Mouse (Mus musculus): ENCODE data around the gene Dgcr8.
"Not testable (repeated sequence)": the region's sequence is repeated elsewhere in the genome, so short reads cannot be mapped to it uniquely, and the experiment has no call there.

Gene Dgcr8

GRCm38 (mm10) chr16:18289067-18289588 lies at the start of gene Dgcr8:
Dgcr8 (minus strand) TSS chr16:18289246.
- ATAC-seq (ENCODE audit: insufficient number of reproducible peaks, low FRiP score, low TSS enrichment) = peak; percentile 99

GRCm38 (mm10) chr16:18337261-18337660 lies 48.2 kb upstream of the Dgcr8 start:
- ATAC-seq (ENCODE audit: insufficient number of reproducible peaks, low FRiP score, low TSS enrichment) = no peak

- no peak for ATAC-seq (ENCODE audit: insufficient number of reproducible peaks, low FRiP score, low TSS enrichment)
Observed at GRCm38 (mm10) chr16:18335981-18336380, 46.9 kb upstream of the Dgcr8 start.

GRCm38 (mm10) chr16:18333976-18334375 lies 44.9 kb upstream of the Dgcr8 start:
- no peak for ATAC-seq (ENCODE audit: insufficient number of reproducible peaks, low FRiP score, low TSS enrichment)

GRCm38 (mm10) chr16:18328524-18328923 lies 39.5 kb upstream of the Dgcr8 start:
- ATAC-seq (ENCODE audit: insufficient number of reproducible peaks, low FRiP score, low TSS enrichment) = no peak

GRCm38 (mm10) chr16:18327936-18328335 lies 38.9 kb upstream of the Dgcr8 start:
- ATAC-seq (ENCODE audit: insufficient number of reproducible peaks, low FRiP score, low TSS enrichment) = no peak

GRCm38 (mm10) chr16:18325741-18326140 lies 36.7 kb upstream of the Dgcr8 start:
- no peak for ATAC-seq (ENCODE audit: insufficient number of reproducible peaks, low FRiP score, low TSS enrichment)

GRCm38 (mm10) chr16:18324031-18324430 lies 35.0 kb upstream of the Dgcr8 start:
- no peak for ATAC-seq (ENCODE audit: insufficient number of reproducible peaks, low FRiP score, low TSS enrichment)

GRCm38 (mm10) chr16:18323460-18323859 lies 34.4 kb upstream of the Dgcr8 start:
- no peak for ATAC-seq (ENCODE audit: insufficient number of reproducible peaks, low FRiP score, low TSS enrichment)

- no peak for ATAC-seq (ENCODE audit: insufficient number of reproducible peaks, low FRiP score, low TSS enrichment)
Observed at GRCm38 (mm10) chr16:18321443-18321842, 32.4 kb upstream of the Dgcr8 start.

GRCm38 (mm10) chr16:18318992-18319391 lies 29.9 kb upstream of the Dgcr8 start:
- ATAC-seq (ENCODE audit: insufficient number of reproducible peaks, low FRiP score, low TSS enrichment) = no peak

GRCm38 (mm10) chr16:18308159-18308558 lies 19.1 kb upstream of the Dgcr8 start:
- ATAC-seq (ENCODE audit: insufficient number of reproducible peaks, low FRiP score, low TSS enrichment) = no peak

- not testable (repeated sequence) for ATAC-seq (ENCODE audit: insufficient number of reproducible peaks, low FRiP score, low TSS enrichment)
Observed at GRCm38 (mm10) chr16:18289614-18290013, 568 bp upstream of the Dgcr8 start.

GRCm38 (mm10) chr16:18288581-18289061 lies 425 bp downstream of the Dgcr8 start:
- peak; percentile 83 for ATAC-seq (ENCODE audit: insufficient number of reproducible peaks, low FRiP score, low TSS enrichment)

GRCm38 (mm10) chr16:18288166-18288565 lies 880 bp downstream of the Dgcr8 start:
- ATAC-seq (ENCODE audit: insufficient number of reproducible peaks, low FRiP score, low TSS enrichment) = no peak

- ATAC-seq (ENCODE audit: insufficient number of reproducible peaks, low FRiP score, low TSS enrichment) = no peak
Observed at GRCm38 (mm10) chr16:18275166-18275565, 13.9 kb downstream of the Dgcr8 start.

GRCm38 (mm10) chr16:18268182-18268581 lies 20.9 kb downstream of the Dgcr8 start:
- no peak for ATAC-seq (ENCODE audit: insufficient number of reproducible peaks, low FRiP score, low TSS enrichment)

- ATAC-seq (ENCODE audit: insufficient number of reproducible peaks, low FRiP score, low TSS enrichment) = no peak
Observed at GRCm38 (mm10) chr16:18265024-18265423, 24.0 kb downstream of the Dgcr8 start.

- ATAC-seq (ENCODE audit: insufficient number of reproducible peaks, low FRiP score, low TSS enrichment) = no peak
Observed at GRCm38 (mm10) chr16:18258221-18258620, 30.8 kb downstream of the Dgcr8 start, which contains the start of gene Gm49776. Gm49776 (minus strand) TSS chr16:18258321.

- no peak for ATAC-seq (ENCODE audit: insufficient number of reproducible peaks, low FRiP score, low TSS enrichment)
Observed at GRCm38 (mm10) chr16:18253866-18254265, 35.2 kb downstream of the Dgcr8 start.

- no peak for ATAC-seq (ENCODE audit: insufficient number of reproducible peaks, low FRiP score, low TSS enrichment)
Observed at GRCm38 (mm10) chr16:18252736-18253135, 36.3 kb downstream of the Dgcr8 start.
